Mouse (Mus musculus) thymus, postnatal 4 days (tissue): ENCODE data around the gene Mpst.

Experiments used
- DNase-seq: peaks from one replicate; pipeline ENCODE4 v3.0.0; 2021

Gene Mpst

DNA sequence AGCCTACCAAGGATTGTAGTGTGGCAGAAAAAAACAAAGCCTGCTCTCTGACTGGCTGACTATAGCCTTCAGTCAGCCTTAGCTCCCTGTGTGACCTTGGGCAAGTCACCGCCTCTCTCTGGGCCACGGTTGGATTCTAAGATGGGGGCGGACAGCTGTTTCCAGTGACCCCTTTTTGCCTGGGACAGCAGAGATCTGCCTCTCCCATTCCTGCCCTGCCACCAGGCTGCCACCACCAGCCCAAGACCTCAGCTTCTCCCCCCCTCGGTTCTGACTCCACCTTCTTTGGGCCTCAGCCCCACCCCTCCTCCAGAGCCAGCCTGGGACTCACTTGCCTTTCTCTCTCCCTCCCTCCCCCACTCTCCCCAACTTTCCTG is 31.8 kb downstream of the Mpst start:
- no peak for DNase-seq

GRCm38 (mm10) chr15:78438505-78438904 is 32.3 kb downstream of the Mpst start:
- no peak for DNase-seq

DNA sequence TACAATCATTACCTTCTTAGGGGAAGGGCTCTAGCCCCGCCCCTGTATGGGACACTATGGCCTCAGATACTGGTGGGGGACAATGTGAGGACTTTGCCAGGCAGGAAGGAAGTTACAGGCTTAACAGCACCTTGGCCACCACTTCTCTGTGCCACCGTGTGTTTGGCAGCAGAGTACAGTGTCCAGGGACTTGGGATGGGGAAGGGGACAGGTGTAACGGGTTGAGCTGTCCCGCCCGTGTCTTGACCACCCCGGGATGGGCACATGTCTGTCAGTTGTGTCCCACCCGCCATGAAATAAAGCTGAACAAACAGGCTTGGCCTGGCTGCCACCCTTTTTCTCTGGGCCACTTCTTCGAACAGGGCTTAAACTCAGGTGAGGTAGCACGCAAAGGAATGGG is 32.8 kb downstream of the Mpst start:
- DNase-seq: no peak

GRCm38 (mm10) chr15:78442231-78442630 is 36.0 kb downstream of the Mpst start:
- DNase-seq: no peak

DNA sequence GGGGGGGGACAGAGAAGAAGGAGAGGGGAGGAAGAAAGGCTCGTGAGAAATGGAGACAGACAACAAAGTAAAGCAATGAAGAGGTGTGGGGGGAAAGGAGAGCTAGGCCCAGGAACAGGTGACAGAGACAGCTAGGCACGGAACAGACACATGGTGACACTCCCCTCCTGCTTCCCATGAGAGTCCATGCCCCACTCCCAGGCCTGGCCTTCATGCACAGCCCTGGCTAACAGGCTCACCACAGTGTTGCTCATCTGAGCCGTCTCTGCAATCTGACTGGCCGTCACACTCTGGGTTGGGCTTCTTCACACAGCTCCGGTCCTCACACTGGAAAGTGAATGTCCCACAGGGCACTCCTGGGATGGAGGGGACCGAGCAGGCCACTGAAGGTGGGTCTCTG is 37.6 kb downstream of the Mpst start:
- no peak for DNase-seq

DNA sequence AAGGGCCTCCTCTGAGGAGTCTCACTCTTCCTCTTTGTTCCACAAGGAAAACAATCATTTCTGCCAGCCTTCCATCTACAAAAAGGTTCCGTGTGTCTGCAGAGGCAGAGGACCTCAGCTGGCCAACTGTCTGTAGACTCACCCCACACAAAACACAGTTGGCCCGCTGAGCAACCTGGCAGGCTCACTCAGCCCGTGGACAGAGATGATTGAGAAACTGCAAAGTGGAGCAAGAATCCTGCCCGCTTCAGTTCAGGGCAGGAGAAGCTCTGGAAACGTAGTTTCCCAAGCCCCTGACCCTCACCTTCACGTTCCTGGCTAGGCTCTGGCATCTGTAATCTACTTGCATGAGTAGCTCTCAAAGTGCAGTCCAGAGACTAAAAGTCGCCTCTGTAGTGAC is 40.9 kb downstream of the Mpst start:
- no peak for DNase-seq

GRCm38 (mm10) chr15:78447746-78448535 is 41.7 kb downstream of the Mpst start:
- DNase-seq: peak; percentile 98

DNA sequence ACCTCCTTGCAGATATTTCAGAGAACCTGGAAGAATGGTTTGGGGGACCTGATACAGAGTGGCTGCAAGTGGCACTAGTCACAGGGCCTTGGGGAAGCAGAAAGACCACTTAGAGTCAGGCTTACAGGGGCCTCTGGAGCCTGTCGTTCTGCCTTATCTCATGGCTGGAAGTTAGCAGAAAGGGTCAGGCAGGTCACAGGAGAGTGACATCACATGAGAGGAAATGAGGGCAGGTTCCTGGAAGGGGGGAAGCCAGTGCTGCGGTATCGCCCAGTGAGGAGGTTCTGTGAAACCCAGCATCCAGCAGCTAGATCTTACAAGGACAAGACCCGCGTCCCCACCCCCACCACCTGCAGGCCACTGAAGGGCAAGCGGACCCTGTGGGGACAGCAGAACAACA is 42.9 kb downstream of the Mpst start:
- DNase-seq: no peak

- peak; percentile 40 for DNase-seq
These were observed 43.6 kb downstream of the Mpst start for GRCm38 (mm10) chr15:78449694-78450418.

- no peak for DNase-seq
These were observed 44.2 kb downstream of the Mpst start for GRCm38 (mm10) chr15:78450419-78450768.

- no peak for DNase-seq
These were observed 45.0 kb downstream of the Mpst start for GRCm38 (mm10) chr15:78451201-78451600.

GRCm38 (mm10) chr15:78452929-78453328 is 46.7 kb downstream of the Mpst start:
- DNase-seq: no peak

DNA sequence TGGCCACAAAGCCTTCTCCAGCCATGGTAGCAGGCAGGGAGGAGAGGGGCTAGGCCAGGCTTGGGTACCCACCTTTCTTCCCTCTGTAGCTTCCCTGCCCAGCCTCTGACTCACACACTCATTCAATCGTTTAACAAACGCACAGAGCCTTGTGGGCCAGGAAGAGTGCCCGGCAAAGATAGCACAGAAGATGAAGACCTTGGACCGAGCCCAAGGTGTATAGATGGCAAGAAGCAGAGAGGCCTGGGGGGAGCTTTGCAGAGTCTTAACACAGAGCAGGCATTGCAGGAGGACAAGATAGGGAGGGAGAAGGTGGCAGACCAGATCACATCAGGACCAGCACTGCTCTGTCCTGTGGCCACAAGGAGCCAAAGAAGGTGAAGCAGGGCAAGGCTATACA is 49.0 kb downstream of the Mpst start:
- no peak for DNase-seq

GRCm38 (mm10) chr15:78456051-78456450 is 49.8 kb downstream of the Mpst start:
- DNase-seq: no peak

GRCm38 (mm10) chr15:78457193-78457592 is 51.0 kb downstream of the Mpst start:
- no peak for DNase-seq

DNA sequence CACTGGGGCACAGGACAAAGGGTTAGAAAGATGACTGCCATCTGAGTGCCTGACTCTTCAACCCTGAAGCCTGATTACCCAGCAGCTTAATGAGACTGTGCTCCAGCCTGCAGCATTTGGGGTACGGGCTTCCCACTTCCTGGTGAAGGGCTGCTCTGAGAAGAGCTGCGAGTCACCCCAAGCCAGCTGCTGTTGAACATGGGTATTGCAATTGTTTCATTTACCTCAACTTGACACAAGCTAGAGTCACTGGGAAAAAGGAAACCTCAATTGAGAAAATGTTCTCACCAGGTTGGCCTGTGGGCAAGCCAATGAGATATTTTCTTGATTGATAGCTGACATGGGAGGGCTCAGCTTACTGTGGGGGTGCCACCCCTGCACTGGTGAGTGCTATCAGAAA is 56.8 kb downstream of the Mpst start:
- DNase-seq: peak; percentile 67
